Mouse (Mus musculus) frontal cortex, postnatal 14 days (tissue): Measurements from ENCODE around the gene Rplp1.

ENCODE experiments used
- DNase-seq, 2 experiments: peaks; one replicate each; pipeline ENCODE4 v3.0.0; 2022; ENCODE audit warnings: low spot score in 2 of 2

Gene Rplp1

GRCm38 (mm10) chr9:61914203-61914916, at the start of gene Rplp1:
Gene Rplp1 (minus strand): TSS chr9:61914542.
- DNase-seq, result peak; percentile 93 to 95

- no peak for DNase-seq
These were observed 49.0 kb upstream of the Rplp1 start for GRCm38 (mm10) chr9:61963356-61963755.

DNA sequence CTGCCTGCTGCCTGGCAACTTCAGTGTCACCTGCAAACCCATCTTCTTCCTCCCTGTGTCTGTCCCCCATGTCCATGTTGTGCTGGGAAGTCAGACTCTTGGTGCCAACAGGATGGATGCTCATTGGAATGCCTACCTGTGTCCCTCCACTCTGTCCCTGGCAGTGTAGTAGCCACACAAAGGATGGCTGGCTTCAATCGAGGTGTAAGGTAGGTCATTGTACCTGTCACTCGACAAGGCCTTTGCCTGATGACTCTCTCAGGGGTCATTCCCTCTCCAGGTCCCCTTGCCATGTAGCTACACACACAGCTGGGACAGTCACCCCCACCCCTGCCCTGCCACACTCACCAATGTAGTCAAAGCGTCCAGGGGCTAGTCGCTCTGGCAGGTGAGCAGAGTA, 46.8 kb upstream of the Rplp1 start:
- no peak for DNase-seq

GRCm38 (mm10) chr9:61960753-61961152, 46.4 kb upstream of the Rplp1 start:
- no peak for DNase-seq

GRCm38 (mm10) chr9:61959921-61960569, 45.7 kb upstream of the Rplp1 start:
- no peak for DNase-seq

- DNase-seq, result no peak
These were observed 40.4 kb upstream of the Rplp1 start for GRCm38 (mm10) chr9:61954707-61955106.

GRCm38 (mm10) chr9:61952241-61952640, 37.9 kb upstream of the Rplp1 start:
- DNase-seq, result no peak

- peak in 1 of 2 experiments; percentile 57 for DNase-seq
These were observed 33.3 kb upstream of the Rplp1 start for GRCm38 (mm10) chr9:61947402-61948346.

DNA sequence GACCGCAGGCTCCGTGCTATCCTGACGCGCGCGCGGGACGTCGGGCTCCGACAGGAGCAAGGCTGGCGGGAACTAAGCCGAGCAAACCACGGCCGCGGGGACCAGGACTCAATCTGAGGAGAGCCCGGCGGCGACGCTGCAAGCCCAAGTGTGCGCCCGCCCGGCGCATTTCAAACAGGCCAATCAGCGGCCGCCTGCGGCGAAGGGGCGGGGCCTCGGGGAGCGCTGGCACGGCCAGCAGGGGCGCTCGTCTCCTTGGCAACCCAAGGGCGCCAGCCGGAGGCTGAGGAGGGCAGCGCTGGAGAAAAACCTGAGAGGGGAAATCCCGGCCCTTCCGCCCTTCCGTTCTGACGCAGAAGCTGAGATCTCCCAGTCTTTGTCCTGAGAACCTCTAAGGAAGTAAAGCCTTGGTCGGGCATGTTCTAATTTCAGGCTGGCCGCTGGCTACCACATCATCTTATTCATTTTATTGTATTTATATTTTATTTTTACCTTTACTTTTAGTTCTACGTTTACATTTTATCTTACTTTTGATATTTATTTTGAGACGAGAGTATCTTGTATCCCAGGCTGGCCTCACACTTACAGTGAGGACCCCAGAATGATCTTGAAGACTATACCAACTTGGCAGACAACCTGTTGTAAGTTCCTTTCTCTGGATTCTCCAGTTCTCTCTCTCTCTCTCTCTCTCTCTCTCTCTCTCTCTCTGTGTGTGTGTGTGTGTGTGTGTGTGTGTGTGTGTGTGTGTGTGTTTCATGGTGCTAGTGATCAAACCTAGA, 32.5 kb upstream of the Rplp1 start, which contains the start of gene Kif23:
TSS of gene Kif23 (minus strand) at position 152 of the 779 bp plus-strand sequence.
- peak; percentile 85 to 94 for DNase-seq

DNA sequence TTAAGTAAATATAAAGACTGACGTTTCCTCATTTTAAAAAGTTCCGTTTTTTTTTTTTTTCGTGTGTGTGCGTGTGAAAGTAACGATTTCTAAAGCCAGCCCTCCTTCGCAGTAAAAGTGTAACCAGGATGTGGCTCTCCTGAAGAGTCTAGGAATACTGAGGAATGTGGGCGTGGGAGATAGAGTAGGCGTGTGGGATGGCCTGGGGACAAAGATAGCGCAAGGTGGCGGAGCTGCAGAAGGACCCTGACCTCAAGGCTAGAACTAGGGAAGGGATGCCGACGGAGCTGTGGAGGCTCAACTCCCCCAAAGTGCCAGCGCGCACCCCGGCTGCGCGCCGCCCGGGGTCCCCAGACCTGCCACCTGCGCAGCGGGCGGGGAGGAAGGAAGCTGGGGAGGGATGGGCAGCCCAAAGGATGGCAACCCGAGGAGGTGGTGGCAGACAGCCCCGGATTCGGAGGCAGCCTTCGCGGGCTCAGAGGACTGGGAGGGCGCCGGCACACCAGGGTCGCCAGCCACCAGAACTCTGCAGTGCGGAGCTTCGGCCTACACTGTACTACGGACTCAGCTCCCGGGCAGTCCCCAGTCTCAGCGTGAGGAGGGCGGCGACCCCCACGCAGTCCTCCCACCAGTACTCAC, 31.8 kb upstream of the Rplp1 start:
- no peak for DNase-seq

DNA sequence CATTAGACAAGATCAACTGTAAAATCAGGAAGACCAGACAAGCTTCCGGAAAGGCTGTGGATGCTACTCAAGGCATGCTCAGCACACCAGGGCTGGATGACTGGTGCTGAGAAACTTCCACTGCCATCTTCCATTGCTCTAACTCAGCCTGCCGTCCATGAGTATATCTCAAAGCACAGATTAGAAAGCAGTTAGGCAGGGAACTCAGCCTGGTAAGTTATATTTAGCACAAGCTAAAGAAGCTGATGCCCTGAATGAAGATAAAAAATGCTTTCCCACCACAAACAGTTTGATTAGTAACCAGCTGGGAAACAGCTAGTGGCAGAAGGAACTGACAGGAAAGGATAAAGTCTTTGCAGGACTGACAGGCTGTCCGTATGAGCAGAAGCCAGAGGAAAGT, 26.7 kb upstream of the Rplp1 start:
- DNase-seq, result no peak

DNA sequence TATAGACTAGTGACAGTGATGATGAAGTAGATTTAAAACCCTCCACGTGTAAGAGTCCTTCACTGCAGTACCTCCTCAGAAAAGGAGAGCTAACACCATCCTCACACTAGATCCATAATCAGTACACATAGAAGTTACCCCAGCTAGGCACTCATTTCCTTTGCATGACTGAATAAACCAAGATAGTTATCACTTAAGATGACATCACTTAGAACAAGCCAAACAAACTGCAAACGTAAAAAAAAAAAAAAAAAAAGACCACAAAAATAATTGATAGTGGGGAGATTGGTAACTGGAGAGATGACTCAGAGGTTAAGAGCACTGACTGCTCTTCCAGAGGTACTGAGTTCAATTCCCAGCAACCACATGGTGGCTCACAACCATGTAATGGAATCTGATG, 19.0 kb upstream of the Rplp1 start:
- no peak for DNase-seq

GRCm38 (mm10) chr9:61932009-61932408, 17.7 kb upstream of the Rplp1 start:
- DNase-seq, result no peak

DNA sequence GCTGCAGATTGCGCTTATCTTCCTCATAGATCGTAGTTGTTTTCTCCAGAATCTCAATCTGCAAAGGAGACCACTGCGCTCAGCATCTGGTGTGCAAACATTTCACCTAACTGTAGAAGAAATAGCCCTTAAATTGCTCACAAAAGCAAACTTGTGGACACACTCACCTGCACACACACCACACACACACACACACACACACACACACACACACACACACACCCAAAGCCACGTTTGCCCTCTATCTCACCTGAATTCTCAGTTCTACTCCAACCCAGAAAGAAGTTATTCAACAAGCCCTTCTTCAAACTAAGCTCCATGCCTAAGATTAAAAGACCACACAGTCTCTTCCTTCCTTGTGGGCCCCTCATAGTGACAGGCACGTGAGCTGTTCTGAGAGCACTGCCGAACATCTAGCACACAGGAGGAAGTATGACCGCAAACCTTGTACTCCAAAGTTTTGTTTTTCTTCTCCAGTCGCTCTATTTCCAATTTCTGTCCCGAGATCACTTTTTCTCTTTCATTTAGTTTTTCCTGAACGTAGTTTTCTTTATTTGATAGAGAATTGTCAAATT, 10.8 kb upstream of the Rplp1 start:
- DNase-seq, result no peak

- no peak for DNase-seq
These were observed 6.0 kb upstream of the Rplp1 start for GRCm38 (mm10) chr9:61920331-61920730.

DNA sequence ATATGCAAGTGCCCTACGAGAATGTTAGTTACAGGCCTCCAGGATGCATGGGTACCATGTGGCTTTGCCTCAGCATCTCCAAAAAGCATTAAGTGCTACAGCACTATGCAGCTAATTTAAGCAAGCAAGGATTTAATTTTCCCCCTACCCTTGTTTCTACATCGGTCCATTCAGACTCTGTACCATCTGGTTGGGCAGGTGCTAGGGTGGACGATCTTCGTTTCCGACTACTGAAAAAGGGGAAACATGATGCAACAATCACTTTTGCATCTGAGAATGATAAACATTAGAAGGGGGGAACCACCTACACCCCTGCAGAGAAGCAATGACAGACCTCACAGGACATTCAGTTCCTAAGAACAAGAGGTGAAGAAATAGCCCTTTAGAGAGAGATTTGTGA, 5.1 kb upstream of the Rplp1 start:
- DNase-seq, result no peak

- no peak for DNase-seq
These were observed 3.1 kb upstream of the Rplp1 start for GRCm38 (mm10) chr9:61917436-61917835.

DNA sequence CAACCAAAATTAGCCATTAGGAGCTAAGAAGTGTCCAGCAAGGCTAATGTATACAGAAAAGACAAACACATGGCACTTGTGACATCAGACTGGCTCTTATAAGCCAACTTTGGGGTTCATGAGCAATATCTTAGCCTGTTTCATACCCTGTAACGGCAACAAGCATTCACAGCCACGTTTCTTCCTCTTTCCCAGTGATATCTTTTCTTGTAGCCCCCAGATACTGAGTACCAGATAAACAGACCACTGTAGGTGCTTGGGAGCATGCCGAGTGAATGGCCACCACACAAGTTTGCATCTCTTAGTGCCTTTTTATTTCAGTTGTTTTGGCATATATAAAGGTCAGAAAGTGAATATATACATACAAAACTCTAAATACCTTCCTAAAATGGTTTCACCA, 2.6 kb upstream of the Rplp1 start:
- no peak for DNase-seq

DNA sequence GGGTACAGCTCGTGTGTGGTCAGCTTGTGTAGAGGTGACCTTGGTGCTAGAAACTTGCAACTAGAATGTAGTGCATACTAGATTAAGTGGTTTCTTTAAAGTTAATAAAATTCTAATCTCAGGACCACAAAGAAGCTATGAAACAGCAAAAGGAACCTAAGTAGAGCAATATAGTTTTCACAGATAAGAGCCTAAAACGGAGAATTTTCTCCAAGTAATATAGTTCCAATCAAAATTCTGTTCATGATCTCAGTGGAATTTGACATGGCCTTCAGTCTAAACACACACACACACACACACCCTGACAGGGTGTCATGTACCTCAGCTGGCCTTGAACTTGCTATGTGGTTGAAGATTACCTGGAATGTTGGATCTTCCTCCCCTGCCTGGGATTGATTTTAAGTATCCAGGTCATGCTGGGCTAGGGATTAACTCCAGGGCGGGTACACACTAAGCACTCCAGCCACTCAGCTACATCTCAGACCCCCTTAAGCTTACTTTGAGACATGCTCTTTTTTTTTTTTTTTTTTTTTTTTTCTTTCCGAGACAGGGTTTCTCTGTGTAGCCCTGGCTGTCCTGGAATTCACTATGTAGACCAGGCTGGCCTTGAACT, 1.2 kb upstream of the Rplp1 start:
- DNase-seq, result no peak

GRCm38 (mm10) chr9:61914917-61915300, 567 bp upstream of the Rplp1 start:
- DNase-seq, result no peak
